Mouse (Mus musculus) embryonic fibroblast, embryonic 13.5 days (primary cell): ENCODE data around the gene Map3k14. TPM values are rescaled to one million over a fixed set of nuclear protein-coding genes. Genes with fewer than 3 reads are reported as not detected.

Experiments used
- H3K27ac ChIP-seq: 2 replicates; pipeline ENCODE4 v1.5.1; 2012; ENCODE audit warnings: low read length, control low read depth, inconsistent platforms; ENCODE audit not compliant: insufficient read depth
- H3K4me1 ChIP-seq: 2 replicates; pipeline ENCODE4 v1.6.1; 2011; ENCODE audit warnings: low read length; ENCODE audit not compliant: control insufficient read depth, insufficient read depth
- H3K4me3 ChIP-seq: 2 replicates; pipeline ENCODE4 v1.5.1; 2011; ENCODE audit warnings: mild to moderate bottlenecking, control low read depth, low read length; ENCODE audit not compliant: insufficient read depth
- CTCF ChIP-seq: IDR thresholded peaks from 2 replicates; pipeline ENCODE4 v1.5.1; 2011; ENCODE audit warnings: mild to moderate bottlenecking, control low read depth, low read length, moderate library complexity, borderline replicate concordance; ENCODE audit not compliant: insufficient read depth
- POLR2A ChIP-seq: IDR thresholded peaks from 2 replicates; pipeline ENCODE4 v1.6.1; 2011; ENCODE audit warnings: low read depth, mild to moderate bottlenecking, control low read depth, low read length, moderate library complexity
- polyA plus RNA-seq: library from polyadenylated mRNA; stranded (reverse); fragments of >200 nt; gene quantifications from 2 replicates; pipeline ENCODE4 v1.2.4, GENCODE M21; 2011; ENCODE audit warnings: low read depth; ENCODE audit not compliant: missing spikeins, insufficient read length

The Map3k14 gene
- polyA plus RNA-seq, 1 experiment: 8.5 TPM

GRCm38 (mm10) chr11:103198911-103199803 is 68.1 kb downstream of the Map3k14 start:
- no peak for TF ChIP-seq CTCF
- no peak for TF ChIP-seq POLR2A
- Histone ChIP-seq H3K27ac (no peak overlapping the region), H3K4me3 (peak overlapping the region; percentile 6), H3K4me1 (no peaks in the 10 kb centered on the region)

- TF ChIP-seq CTCF: no peak
- TF ChIP-seq POLR2A: no peak
- H3K4me1 ChIP-seq: no peaks in the 10 kb centered on the region
- H3K27ac ChIP-seq: no peak overlapping the region
- no peak overlapping the region for H3K4me3 ChIP-seq
Measured at GRCm38 (mm10) chr11:103198339-103198738, 68.9 kb downstream of the Map3k14 start.

GRCm38 (mm10) chr11:103197340-103197739 is 69.9 kb downstream of the Map3k14 start:
- no peaks in the 10 kb centered on the region for H3K4me1 ChIP-seq
- TF ChIP-seq POLR2A (no peak), CTCF (no peak)
- no peak overlapping the region for H3K27ac ChIP-seq
- H3K4me3 ChIP-seq: no peak overlapping the region

GRCm38 (mm10) chr11:103195656-103196055 is 71.6 kb downstream of the Map3k14 start:
- no peak overlapping the region for H3K4me3 ChIP-seq
- TF ChIP-seq CTCF: no peak
- TF ChIP-seq POLR2A: no peak
- no peaks in the 10 kb centered on the region for H3K4me1 ChIP-seq
- H3K27ac ChIP-seq: no peak overlapping the region

GRCm38 (mm10) chr11:103195236-103195635 is 72.0 kb downstream of the Map3k14 start:
- Histone ChIP-seq H3K4me3 (no peak overlapping the region), H3K27ac (no peak overlapping the region), H3K4me1 (no peaks in the 10 kb centered on the region)
- no peak for TF ChIP-seq CTCF
- TF ChIP-seq POLR2A: no peak

GRCm38 (mm10) chr11:103193825-103194168 is 73.5 kb downstream of the Map3k14 start:
- Histone ChIP-seq H3K4me1 (no peaks in the 10 kb centered on the region), H3K27ac (no peak overlapping the region), H3K4me3 (no peak overlapping the region)
- no peak for TF ChIP-seq CTCF
- no peak for TF ChIP-seq POLR2A

- TF ChIP-seq POLR2A: no peak
- peak; percentile 58; the same call in 1 of the 2 replicates for TF ChIP-seq CTCF
- Histone ChIP-seq H3K4me1 (no peaks in the 10 kb centered on the region), H3K4me3 (no peak overlapping the region), H3K27ac (no peak overlapping the region)
Measured at GRCm38 (mm10) chr11:103192956-103193824, 74.1 kb downstream of the Map3k14 start.

GRCm38 (mm10) chr11:103192230-103192955 is 74.9 kb downstream of the Map3k14 start:
- Histone ChIP-seq H3K4me1 (no peaks in the 10 kb centered on the region), H3K4me3 (no peak overlapping the region), H3K27ac (no peak overlapping the region)
- TF ChIP-seq CTCF (no peak), POLR2A (no peak)

- H3K4me1 ChIP-seq: no peaks in the 10 kb centered on the region
- no peak overlapping the region for H3K4me3 ChIP-seq
- TF ChIP-seq CTCF (peak; percentile 50; the same call in 1 of the 2 replicates), POLR2A (no peak)
- no peak overlapping the region for H3K27ac ChIP-seq
Measured at GRCm38 (mm10) chr11:103184891-103185290, 82.4 kb downstream of the Map3k14 start.
